Mouse (Mus musculus) C2C12 (cell line): ENCODE data around the gene Lrrc75a.

Experiments used
- CEBPB ChIP-seq: IDR thresholded peaks from one replicate; pipeline ENCODE4 v1.6.1; 2011; ENCODE audit warnings: low read depth, mild to moderate bottlenecking, control low read depth, moderate library complexity
- CTCF ChIP-seq: IDR thresholded peaks from one replicate; pipeline ENCODE4 v1.5.1; 2011; ENCODE audit not compliant: control insufficient read depth, insufficient read depth, insufficient read length

- TF ChIP-seq CEBPB (no peak), CTCF (no peak)
Measured at GRCm38 (mm10) chr11:62560463-62561016, 87.8 kb downstream of the Lrrc75a start.
